Mouse (Mus musculus): ENCODE results near the gene Xrcc3.

Gene Xrcc3

GRCm38 (mm10) chr12:111816967-111817366, 3.3 kb upstream of the Xrcc3 start:
- in situ Hi-C loops (cut with MboI, MseI): loop anchor here in 1 of 2 experiments (25.0 kb wide), 1 partner anchor 1270 kb away; the partner anchor contains the start of gene Mta1

- in situ Hi-C loops (cut with MboI, MseI): loop anchor here in 1 of 2 experiments (25.0 kb wide), 1 partner anchor 1271 kb away; the partner anchor contains the start of gene Mta1
Measured at GRCm38 (mm10) chr12:111816528-111816927, 2.9 kb upstream of the Xrcc3 start.

GRCm38 (mm10) chr12:111814769-111815762, 1.4 kb upstream of the Xrcc3 start:
- in situ Hi-C loops (cut with MboI, MseI): loop anchor here (5.0 to 25.0 kb wide), 2 partner anchors 152 to 1272 kb away; partner anchors contain the start of genes Atp5mpl (in 1 of the 2) and Mta1 (in 1 of the 2)

GRCm38 (mm10) chr12:111813111-111813765, 435 bp downstream of the Xrcc3 start:
- in situ Hi-C loops (cut with MboI, MseI): loop anchor here (5.0 to 25.0 kb wide), 2 partner anchors 154 to 1274 kb away; partner anchors contain the start of genes Atp5mpl (in 1 of the 2) and Mta1 (in 1 of the 2)

GRCm38 (mm10) chr12:111812611-111813010, 1.1 kb downstream of the Xrcc3 start:
- in situ Hi-C loops (cut with MboI, MseI): loop anchor here (5.0 to 25.0 kb wide), 2 partner anchors 155 to 1275 kb away; partner anchors contain the start of genes Atp5mpl (in 1 of the 2) and Mta1 (in 1 of the 2)

GRCm38 (mm10) chr12:111812075-111812474, 1.6 kb downstream of the Xrcc3 start:
- in situ Hi-C loops (cut with MboI, MseI): loop anchor here (5.0 to 25.0 kb wide), 2 partner anchors 155 to 1275 kb away; partner anchors contain the start of genes Atp5mpl (in 1 of the 2) and Mta1 (in 1 of the 2)

GRCm38 (mm10) chr12:111809762-111810161, 3.9 kb downstream of the Xrcc3 start:
- in situ Hi-C loops (cut with MboI, MseI): loop anchor here (5.0 to 25.0 kb wide), 2 partner anchors 158 to 1278 kb away; partner anchors contain the start of genes Atp5mpl (in 1 of the 2) and Mta1 (in 1 of the 2)

- in situ Hi-C loops (cut with MboI, MseI): loop anchor here in 1 of 2 experiments (25.0 kb wide), 1 partner anchor 1279 kb away; the partner anchor contains the start of gene Mta1
Measured at GRCm38 (mm10) chr12:111808775-111809174, 4.9 kb downstream of the Xrcc3 start.

GRCm38 (mm10) chr12:111803538-111803937, 10.1 kb downstream of the Xrcc3 start:
- in situ Hi-C loops (cut with MboI, MseI): loop anchor here in 1 of 2 experiments (25.0 kb wide), 1 partner anchor 1284 kb away; the partner anchor contains the start of gene Mta1

GRCm38 (mm10) chr12:111800459-111801183, 13.1 kb downstream of the Xrcc3 start:
- in situ Hi-C loops (cut with MboI, MseI): loop anchor here in 1 of 2 experiments (25.0 kb wide), 1 partner anchor 1287 kb away; the partner anchor contains the start of gene Mta1

GRCm38 (mm10) chr12:111798493-111798892, 15.2 kb downstream of the Xrcc3 start:
- in situ Hi-C loops (cut with MboI, MseI): no loop called here

GRCm38 (mm10) chr12:111797251-111797650, 16.4 kb downstream of the Xrcc3 start:
- in situ Hi-C loops (cut with MboI, MseI): no loop called here

- in situ Hi-C loops (cut with MboI, MseI): no loop called here
Measured at GRCm38 (mm10) chr12:111795180-111795895, 18.3 kb downstream of the Xrcc3 start.

- in situ Hi-C loops (cut with MboI, MseI): no loop called here
Measured at GRCm38 (mm10) chr12:111794526-111795179, 19.0 kb downstream of the Xrcc3 start.

GRCm38 (mm10) chr12:111794102-111794501, 19.6 kb downstream of the Xrcc3 start:
- in situ Hi-C loops (cut with MboI, MseI): no loop called here

- in situ Hi-C loops (cut with MboI, MseI): no loop called here
Measured at GRCm38 (mm10) chr12:111791474-111792104, 22.1 kb downstream of the Xrcc3 start.

GRCm38 (mm10) chr12:111790631-111791030, 23.0 kb downstream of the Xrcc3 start:
- in situ Hi-C loops (cut with MboI, MseI): no loop called here

GRCm38 (mm10) chr12:111790090-111790489, 23.6 kb downstream of the Xrcc3 start:
- in situ Hi-C loops (cut with MboI, MseI): no loop called here

GRCm38 (mm10) chr12:111787015-111787414, 26.7 kb downstream of the Xrcc3 start:
- in situ Hi-C loops (cut with MboI, MseI): no loop called here
